Mouse (Mus musculus) thymus, postnatal 0 days (tissue): Measurements from ENCODE around the gene Dnajc30. TPM values are rescaled to one million over a fixed set of nuclear protein-coding genes. Genes with fewer than 3 reads are reported as not detected.
"Not testable (repeated sequence)": the region's sequence is repeated elsewhere in the genome, so short reads cannot be mapped to it uniquely, and the experiment has no call there.

Experiments used
- DNase-seq: peaks from one replicate; pipeline ENCODE4 v3.0.0-alpha.2; 2015; ENCODE audit warnings: low spot score
- polyA plus RNA-seq: library from polyadenylated mRNA; unstranded; fragments of >200 nt; fragmentation: Nextera tagmentation; extraction: Ambion mirVana; gene quantifications from 2 replicates; pipeline ENCODE4 v1.2.1, GENCODE M21; 2015

Dnajc30 gene
- 28.7 and 28.8 TPM in 2 replicates for polyA plus RNA-seq

DNA sequence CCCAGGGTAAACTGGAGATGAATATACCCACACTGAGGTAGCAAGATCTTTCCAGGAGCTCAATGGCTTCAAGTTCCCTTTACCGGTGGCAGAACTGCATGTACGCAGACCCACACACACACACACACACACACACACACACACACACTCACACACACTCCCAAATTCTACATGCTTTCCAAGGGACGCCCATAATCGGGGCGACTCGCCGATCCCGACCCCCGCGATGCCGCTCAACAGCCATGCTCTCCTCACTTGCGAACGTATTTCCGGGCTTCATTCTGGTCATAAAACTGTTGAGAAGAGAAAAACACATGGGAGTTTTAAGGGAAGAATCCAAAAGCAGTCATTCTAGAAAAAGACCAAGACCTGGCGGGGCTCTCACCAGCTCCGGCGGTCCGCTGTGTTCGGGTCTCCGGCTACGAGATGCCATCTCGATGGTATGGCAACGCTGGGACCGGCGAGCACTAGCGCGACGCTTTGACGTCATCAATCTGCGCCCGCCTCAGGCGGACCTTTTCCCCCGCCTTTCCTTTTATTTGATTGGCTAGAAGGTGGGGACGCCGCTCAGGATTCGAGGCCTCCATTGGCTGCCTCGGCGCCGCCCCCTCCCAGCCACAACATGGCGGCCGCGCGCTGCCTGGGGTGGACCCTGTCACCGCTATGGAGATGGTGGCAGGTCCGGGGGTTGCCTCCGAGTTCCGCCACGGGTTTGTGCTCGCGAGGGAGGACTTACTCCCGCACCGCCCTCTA, at the start of gene Dnajc30:
TSS of gene Dnajc30 (plus strand) at position 574 of the 753 bp plus-strand sequence.
- peak; percentile 97 for DNase-seq

DNA sequence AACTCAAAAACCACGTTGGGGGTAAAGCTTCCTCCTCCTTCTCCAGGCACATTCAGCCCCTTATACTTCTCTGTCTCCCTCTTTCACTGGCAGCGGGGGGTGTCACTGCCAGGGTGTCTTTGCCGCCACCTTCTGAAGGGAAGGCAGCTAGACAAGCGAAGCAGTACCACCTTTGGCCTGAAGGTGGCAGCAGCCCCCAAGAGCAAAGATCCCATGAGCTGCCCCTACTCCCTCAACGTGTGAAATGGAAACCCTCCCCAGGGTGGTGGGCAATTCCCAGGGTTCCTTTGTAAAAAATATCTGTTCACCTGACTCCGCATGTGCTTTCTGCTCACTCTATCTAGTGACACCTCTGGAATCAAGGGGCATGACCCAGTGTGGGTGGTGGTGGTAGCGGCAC, 48.5 kb upstream of the Dnajc30 start:
- DNase-seq: peak; percentile 87

DNA sequence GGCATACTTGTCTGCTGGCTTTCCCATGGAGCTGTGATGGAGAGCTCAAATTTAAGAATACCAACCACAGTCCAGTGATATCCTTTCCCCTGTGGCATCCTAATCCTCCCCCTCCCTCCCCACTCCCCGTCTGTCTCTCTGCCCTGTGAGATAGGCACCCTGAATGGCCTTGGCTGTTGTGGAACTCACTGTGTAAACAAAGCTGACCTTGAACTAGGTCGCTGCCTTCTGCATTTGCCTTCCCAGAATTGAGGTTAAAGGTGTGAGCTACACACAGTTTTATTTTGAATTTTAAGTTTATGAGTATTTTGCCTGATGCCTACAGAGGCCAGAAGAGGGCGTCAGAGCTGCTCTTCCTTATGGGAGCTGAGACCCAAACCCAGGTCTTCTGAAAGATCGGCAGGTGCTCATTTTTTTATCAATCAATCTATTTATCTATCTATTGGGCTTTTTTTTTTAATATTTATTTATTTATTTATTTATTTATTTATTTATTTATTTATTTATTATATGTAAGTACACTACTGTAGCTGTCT, 47.7 kb upstream of the Dnajc30 start:
- no peak for DNase-seq

DNA sequence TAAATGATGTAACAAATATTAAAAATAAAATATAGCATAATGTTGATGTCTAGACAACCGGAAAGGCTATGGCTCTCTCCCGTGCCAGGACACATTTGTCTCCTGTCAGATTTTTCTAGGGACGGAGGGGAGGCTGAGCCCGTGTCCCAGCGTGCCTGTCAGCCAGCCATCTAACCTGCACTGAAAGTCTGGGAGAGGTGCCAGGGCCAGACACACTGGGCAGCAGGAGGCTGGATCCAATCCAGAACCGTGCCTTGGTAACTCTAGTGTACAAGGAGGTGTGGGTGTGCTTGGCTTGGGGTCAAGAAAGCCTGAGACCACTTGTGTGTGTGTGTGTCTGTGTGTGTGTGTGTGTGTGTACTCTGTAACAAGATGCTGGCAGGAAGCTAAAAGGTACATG, 42.2 kb upstream of the Dnajc30 start:
- no peak for DNase-seq

DNA sequence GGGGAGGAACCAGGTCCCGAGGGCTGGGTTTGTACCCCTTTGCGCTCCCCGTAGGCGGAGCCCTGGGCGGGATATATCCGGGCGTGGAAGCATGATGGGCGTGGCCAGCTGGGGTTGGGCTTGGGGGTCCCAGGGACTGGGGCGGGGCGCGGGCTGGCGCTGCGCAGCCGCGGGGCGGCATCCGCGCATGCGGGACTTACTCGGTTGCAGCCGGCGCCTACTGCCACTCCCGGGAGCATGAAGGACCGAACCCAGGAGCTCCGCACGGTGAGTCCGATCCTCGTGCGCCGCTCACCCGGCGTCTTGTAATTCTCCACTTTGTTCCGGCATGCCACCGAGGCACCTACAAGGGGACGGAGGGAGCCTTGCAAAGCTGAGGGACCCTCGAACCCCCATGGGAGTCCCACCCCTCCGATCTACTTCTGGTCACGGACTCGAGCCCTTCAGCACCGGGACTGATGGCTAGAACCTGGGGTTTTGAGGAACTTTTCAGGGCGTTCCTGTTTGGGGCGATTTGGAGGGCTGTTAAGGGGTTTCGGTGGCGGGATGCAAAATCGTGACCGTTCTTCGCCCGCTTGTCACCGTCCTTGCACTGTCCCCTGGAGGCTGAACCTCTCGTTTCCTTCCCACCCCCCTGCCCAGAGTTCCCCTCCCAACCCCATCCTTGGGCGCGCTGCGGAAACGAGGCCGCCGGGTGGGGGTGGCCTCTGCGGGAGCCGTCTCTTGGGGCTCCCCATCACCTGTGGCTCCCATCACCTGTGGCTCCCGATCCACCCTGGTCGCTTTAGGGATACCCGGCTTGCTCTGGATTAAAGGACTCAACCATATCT, 40.4 kb upstream of the Dnajc30 start, which contains the start of gene Stx1a:
TSS of gene Stx1a (plus strand) at position 139 of the 830 bp plus-strand sequence.
- peak; percentile 92 for DNase-seq

DNA sequence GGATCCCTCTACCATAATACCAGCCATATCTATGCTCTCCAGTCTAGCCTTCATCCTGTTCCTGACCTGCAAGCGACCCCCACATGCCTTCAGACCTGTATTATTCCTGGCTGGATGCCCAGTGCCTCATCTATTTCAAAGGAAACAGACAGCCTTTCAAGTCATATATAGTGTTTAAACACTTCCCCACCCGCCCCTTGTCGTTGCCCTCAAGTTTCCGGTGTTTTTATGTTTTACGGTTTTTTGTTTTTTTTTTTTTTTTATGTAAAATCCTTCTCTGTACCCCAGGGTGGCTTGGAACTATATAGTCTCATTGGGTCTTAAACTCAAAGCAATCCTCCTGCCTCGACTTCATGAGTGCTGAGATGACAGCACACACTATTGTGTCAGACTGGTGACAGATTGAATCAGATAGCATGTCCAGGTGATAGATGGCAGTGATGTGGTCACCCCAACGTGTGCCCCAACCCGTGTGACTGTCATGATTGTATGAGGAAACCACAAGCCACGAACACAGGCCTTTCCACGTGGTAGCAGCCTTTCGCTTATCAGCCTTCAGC, 39.3 kb upstream of the Dnajc30 start:
- DNase-seq: peak; percentile 53

DNA sequence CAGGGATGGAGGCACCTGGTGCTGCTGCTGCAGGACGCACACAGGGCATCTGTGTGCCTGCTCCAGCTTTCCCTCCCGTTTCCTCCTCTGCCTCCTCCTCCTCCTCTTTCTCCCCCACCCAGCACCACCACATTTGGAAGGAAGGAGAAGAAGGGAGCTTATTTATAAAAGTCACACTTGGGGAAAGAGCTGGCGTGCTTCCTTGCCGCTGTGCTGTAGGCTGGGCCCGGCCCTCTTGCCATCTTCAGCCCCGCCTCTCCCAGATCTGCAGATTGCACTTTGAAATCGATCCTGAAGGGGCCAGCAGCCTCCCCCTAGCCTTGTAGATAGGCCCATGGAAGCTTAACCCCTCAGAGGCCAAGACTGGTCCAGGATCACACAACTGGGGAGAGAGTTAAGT, 38.1 kb upstream of the Dnajc30 start:
- no peak for DNase-seq

DNA sequence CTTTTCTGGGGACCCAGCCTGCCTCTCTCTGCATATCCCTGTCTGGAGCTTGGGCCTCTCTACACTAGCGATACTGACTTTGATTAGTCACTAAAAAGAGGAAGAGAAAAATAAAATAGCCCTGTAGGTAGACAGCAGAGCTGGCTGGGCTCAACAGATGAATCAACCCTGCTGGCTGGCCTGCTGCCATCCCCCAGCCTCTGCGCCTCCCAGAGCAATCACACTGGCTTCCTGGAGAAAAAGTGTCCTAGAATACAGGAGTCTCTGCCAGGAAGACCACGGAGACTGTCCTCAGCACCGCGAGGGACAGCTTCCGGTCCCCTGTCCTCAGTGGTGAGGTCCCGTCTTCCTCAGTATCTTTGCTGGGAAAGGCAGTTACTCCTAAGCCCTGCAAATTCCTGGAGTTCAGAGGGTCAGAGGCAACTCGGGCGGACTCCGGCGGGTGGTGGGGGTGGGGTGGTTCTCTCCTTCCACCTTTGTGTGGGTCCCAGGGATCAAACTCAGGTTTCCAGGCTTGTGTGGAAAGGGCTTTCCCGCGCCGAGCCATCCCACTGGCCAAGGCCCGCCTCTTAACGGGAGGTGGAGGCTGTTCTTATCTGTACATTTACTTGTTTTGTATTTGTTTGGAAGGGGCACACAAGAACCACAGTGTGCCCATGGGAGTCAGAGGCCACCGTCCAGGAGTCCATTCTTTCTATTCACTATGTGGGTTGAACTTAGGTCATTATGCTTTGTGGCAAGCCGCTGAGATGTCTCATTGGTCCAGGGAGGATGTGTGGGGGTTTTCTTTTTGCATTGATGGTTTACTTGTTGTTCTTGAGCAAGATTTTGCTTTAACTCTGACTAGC, 34.8 kb upstream of the Dnajc30 start:
- DNase-seq: no peak

DNA sequence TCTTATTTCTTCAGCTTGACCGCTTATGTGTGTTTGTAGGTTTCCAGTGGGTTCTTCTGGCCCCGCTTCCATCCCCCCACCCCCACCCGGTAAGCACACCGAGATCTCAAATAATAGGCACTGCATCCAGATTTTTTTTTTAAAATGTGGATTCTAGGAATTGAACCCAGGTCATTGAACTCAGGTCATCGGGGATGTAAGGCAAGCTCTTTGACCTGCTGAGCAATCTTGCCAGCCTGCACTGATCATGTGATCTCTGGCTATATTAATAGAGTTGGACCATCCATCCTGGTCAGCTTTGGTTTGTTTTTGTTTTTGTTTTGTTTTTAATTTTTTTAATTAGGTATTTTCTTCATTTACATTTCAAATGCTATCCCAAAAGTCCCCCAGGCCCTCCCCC, 31.4 kb upstream of the Dnajc30 start:
- DNase-seq: no peak

DNA sequence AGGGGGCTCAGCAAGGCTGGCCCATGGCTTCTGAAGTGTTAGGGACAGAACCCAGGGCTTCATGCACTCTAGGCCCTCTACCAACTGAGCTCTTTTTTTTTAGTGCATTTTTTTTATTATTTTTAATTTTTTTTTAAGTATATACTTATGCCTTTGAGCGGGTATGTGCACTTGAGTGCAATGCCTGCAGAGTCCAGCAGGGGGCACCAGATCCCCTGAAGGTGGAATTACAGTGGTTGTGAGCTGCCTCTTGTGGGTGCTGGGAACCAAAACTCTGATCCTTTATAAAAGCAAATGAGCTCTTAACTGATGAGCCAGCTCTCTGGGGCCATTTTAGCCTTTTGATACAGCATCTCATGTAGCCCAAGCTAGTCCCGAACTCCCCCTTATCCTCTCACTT, 29.4 kb upstream of the Dnajc30 start:
- no peak for DNase-seq

DNA sequence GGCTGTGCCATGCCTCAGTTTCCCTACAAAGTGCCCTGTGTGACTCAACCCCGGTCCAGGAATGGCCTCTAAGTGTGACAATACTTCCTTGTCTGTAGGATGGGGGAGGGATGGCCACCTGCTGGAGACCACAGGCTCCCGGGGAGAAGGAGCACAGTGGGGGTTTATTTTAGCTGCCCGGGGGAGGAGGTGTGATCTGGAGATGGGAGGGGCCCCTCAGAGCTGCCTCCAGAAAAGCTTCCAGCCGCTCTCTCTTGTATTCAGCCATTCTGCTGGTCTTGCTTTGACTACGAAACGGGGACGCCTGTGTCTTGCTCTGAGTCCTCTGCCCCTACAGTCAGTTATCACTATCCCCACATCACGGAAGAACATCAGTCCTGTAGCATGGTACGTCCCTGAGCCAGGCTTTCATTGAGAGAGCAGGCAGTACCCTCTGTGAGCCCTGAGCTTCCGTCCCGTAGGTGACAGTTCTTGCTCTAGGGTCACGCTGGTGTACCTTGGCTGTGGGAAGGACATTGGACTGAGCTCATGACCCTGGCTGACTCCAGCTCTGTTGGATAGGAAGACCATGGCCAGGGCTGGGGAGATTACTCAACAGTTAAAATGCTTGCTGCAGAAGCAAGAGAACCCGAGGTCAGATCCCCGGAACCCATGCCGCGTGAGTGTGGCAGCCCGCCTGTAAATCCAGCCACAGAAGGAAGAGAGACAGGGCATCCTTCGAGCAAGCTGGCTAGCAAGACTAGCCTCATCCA, 28.2 kb upstream of the Dnajc30 start:
- DNase-seq: no peak

DNA sequence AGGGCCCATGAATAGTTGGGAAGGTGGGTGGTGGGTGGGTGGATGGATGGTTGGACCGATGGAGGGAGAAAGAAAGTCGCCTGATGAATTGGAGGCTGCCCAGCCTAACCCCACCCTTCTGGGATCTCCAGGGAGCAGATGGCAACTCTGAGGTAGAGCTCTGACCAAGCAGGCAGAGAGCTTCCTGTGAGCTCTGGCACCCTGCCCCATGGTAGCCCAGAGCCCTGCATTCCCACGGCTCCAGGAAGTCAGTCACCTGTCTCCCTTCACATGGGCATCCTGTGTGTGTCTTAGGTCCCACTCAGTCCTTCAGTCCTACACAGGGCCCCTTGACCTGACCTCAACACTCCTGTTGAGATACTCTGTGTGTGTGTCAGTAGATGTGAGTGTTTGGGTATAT, 26.1 kb upstream of the Dnajc30 start:
- DNase-seq: no peak

DNA sequence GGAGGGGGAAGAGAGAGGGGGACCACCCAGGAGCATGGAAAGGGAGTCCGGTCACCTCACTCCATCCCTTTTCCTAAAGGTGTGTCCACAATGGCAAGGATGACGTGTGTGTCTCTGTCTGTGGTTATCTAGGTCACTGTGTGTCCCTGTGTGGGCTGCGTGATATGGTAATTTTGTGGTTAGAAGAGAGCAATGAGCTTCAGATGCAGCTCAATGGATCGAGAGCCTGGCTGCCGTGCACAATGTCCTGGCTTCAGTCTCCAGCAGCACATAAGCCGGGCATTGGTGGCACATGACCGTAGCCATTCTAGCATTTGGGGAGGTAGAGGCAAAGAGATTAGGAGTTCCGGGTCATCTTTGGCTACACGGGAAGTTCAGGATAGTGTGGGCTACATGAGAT, 24.5 kb upstream of the Dnajc30 start:
- DNase-seq: no peak

DNA sequence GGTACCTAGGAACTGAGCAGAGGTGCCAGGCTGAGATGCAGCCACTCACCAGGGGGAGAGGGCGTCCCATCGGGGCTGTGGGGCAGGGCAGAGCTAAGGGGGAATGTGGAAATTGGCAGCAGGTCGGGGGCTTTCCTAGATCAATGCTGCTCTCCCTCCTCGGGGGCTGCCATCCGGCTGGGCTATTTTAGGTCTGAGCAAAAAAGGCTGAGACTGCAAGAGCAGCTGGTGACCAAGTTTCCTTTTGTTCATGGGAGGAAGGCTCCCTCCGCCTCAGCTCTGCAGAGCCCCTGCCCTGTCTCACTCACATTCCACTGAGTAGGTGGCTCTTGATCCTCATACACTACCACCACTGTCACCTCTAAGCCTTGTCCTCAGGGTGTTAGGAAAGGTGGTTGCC, 23.9 kb upstream of the Dnajc30 start:
- no peak for DNase-seq

DNA sequence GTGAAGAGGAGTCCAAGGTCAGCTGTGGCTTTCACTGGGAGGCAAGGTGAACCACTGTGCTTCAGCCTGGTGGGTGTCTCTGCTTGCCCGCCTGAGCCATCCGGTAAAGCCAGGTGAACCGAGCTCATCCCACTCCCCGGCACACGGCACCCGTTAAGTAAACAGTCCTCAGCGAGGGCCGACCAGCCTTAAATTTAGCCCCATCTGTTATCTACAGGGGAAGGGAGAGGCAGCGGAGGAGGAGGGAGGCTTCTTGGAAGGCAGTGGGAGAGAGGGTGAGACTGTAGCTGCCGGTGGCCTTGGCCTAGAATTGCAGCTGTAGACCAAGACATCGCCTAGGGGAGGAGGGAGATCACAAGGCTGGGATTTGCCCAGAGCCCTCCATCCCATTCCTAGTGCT, 23.2 kb upstream of the Dnajc30 start:
- no peak for DNase-seq

DNA sequence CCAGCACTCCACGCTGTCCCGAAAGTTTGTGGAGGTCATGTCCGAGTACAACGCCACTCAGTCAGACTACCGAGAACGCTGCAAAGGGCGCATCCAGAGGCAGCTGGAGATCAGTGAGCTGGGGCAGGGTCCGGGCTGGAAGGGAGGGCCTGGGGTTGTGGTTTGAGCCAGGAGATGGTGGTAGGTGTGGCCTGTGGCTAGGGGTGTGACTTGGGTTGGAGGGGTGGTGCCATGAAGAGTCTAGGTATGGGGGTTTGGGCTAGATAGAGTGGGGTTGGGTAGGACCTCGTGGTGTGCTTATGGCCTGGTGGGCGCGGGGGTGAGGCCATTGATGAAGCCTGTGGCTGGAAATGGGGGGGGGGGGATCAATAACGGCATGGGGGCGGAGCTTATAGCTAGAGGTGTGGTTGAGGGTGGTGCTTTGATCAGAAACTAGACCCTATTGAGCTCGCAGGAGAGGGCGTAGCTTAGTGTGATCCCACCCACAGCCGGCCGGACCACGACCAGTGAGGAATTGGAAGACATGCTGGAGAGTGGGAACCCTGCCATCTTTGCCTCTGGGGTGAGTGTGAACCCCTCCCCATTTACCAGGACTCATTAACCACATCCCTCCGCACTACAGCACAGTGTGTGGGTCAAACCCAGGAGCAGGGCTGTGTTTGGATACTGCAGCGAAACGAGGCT, 21.8 kb upstream of the Dnajc30 start:
- DNase-seq: no peak

DNA sequence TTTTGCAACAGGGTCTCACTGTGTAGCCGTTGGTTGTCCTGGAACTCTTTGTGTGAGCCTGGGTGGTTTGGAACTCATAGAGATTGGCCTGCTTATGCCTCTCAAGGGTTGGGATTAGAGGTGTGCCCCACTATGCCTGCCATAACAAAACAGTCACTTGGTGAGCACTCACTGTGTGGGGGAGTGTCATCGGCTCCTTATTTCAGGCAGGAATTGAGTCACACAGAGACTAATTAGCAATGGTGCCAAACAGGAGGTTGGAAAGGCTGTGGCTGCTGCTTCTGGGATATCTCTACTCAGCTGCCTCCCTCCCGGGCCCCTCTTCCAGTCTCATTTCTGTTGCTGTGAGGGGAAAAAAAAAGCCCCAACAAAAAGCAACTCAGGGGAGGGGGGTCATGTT, 19.4 kb upstream of the Dnajc30 start:
- no peak for DNase-seq

DNA sequence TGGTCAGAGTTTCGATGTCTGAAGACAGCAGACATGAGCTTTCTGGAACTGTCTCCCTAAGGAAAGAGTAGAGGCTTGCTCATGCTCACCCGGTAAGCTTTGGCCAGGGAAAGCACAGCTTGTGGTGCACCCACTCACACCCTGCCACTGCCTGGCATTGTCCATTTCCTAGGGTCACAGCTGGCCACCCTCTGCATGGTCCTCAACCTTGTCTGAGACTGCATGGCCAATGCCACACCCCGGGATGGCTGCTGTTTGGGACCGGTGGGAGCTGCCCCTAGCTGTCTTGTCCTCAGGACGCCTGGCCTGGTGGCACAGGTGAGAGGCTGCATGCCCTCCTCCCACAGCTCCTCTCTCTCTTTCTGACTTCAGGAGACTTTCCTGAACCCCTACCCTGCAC, 15.5 kb upstream of the Dnajc30 start:
- DNase-seq: no peak

DNA sequence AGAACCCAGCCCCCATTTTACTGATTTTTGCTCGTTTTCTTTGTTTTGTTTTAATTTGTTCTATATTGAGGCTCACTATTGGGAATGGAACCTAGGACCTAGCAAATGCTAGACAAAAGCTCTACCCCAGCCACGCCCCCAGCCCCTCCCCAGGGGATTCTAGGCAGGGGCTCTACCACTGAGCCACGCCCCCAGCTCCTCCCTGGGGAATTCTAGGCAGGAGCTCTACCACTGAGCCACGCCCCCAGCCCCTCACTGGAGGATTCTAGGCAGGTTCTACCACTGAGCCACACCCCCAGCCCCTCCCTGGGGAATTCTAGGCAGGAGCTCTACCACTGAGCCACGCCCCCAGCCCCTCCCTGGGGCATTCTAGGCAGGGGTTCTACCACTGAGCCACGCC, 14.7 kb upstream of the Dnajc30 start:
- DNase-seq: not testable (repeated sequence)

DNA sequence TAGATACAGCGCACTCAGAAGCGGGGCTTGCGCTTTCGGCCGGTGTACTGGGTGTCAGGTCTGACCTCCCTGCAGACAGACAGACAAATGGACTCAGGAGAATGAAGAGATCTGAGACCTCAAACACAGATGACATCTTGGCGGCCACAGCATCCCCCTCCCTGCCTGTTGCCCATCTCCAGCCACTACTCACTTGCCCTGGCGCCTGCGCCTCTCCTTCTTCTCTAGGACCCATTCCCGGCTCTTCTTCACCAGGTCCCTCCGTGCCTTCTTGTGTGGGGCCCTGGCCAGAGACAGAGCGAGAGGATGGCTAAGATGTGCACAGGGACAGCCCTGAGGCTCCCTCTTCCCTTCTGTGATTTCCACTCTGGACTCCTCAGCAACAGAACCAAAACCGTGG, 10.6 kb upstream of the Dnajc30 start:
- no peak for DNase-seq
